Mouse (Mus musculus): ENCODE results near the gene Slc25a17. TPM values are rescaled to one million over a fixed set of nuclear protein-coding genes. Genes with fewer than 3 reads are reported as not detected.

Slc25a17 gene
- total RNA-seq, 2 experiments from 2014 or later, result 77.2 to 89.4 TPM

- no peak for ATAC-seq (replicated peaks; ENCODE audit: poor library complexity)
These were observed 3.7 kb downstream of the Slc25a17 start for GRCm38 (mm10) chr15:81356946-81357345.

GRCm38 (mm10) chr15:81355146-81355761 is 5.4 kb downstream of the Slc25a17 start:
- ATAC-seq (replicated peaks; ENCODE audit: poor library complexity), result peak; percentile 88

- peak; percentile 44; the same call in 1 of the 2 replicates for ATAC-seq (replicated peaks; ENCODE audit: poor library complexity)
These were observed 8.0 kb downstream of the Slc25a17 start for GRCm38 (mm10) chr15:81352638-81353037.

- no peak for ATAC-seq (replicated peaks; ENCODE audit: poor library complexity)
These were observed 10.2 kb downstream of the Slc25a17 start for GRCm38 (mm10) chr15:81350401-81350800.

- ATAC-seq (replicated peaks; ENCODE audit: poor library complexity), result no peak
These were observed 12.2 kb downstream of the Slc25a17 start for GRCm38 (mm10) chr15:81348366-81348765.

- ATAC-seq (replicated peaks; ENCODE audit: poor library complexity), result no peak
These were observed 13.1 kb downstream of the Slc25a17 start for GRCm38 (mm10) chr15:81347466-81347865.

- no peak for ATAC-seq (replicated peaks; ENCODE audit: poor library complexity)
These were observed 19.2 kb downstream of the Slc25a17 start for GRCm38 (mm10) chr15:81341426-81341825.

GRCm38 (mm10) chr15:81339158-81339557 is 21.5 kb downstream of the Slc25a17 start:
- ATAC-seq (replicated peaks; ENCODE audit: poor library complexity), result no peak

GRCm38 (mm10) chr15:81336466-81336865 is 24.1 kb downstream of the Slc25a17 start:
- ATAC-seq (replicated peaks; ENCODE audit: poor library complexity), result no peak

GRCm38 (mm10) chr15:81332517-81332916 is 28.1 kb downstream of the Slc25a17 start:
- no peak for ATAC-seq (replicated peaks; ENCODE audit: poor library complexity)

GRCm38 (mm10) chr15:81330816-81331433 is 29.7 kb downstream of the Slc25a17 start:
- no peak for ATAC-seq (replicated peaks; ENCODE audit: poor library complexity)

GRCm38 (mm10) chr15:81329721-81330369 is 30.8 kb downstream of the Slc25a17 start:
- no peak for ATAC-seq (replicated peaks; ENCODE audit: poor library complexity)

- no peak for ATAC-seq (replicated peaks; ENCODE audit: poor library complexity)
These were observed 33.1 kb downstream of the Slc25a17 start for GRCm38 (mm10) chr15:81327501-81327900.

- ATAC-seq (replicated peaks; ENCODE audit: poor library complexity), result no peak
These were observed 35.6 kb downstream of the Slc25a17 start for GRCm38 (mm10) chr15:81324979-81325378.

- ATAC-seq (replicated peaks; ENCODE audit: poor library complexity), result no peak
These were observed 40.5 kb downstream of the Slc25a17 start for GRCm38 (mm10) chr15:81320137-81320536.

GRCm38 (mm10) chr15:81319462-81319861 is 41.1 kb downstream of the Slc25a17 start:
- no peak for ATAC-seq (replicated peaks; ENCODE audit: poor library complexity)

- ATAC-seq (replicated peaks; ENCODE audit: poor library complexity), result no peak
These were observed 46.7 kb downstream of the Slc25a17 start for GRCm38 (mm10) chr15:81313928-81314327.

- no peak for ATAC-seq (replicated peaks; ENCODE audit: poor library complexity)
These were observed 49.6 kb downstream of the Slc25a17 start for GRCm38 (mm10) chr15:81311026-81311425.

- no peak for ATAC-seq (replicated peaks; ENCODE audit: poor library complexity)
These were observed 50.3 kb downstream of the Slc25a17 start for GRCm38 (mm10) chr15:81310353-81310752.

GRCm38 (mm10) chr15:81308038-81308437 is 52.6 kb downstream of the Slc25a17 start:
- ATAC-seq (replicated peaks; ENCODE audit: poor library complexity), result no peak

- no peak for ATAC-seq (replicated peaks; ENCODE audit: poor library complexity)
These were observed 54.1 kb downstream of the Slc25a17 start for GRCm38 (mm10) chr15:81306501-81306900.

- ATAC-seq (replicated peaks; ENCODE audit: poor library complexity), result no peak
These were observed 55.6 kb downstream of the Slc25a17 start for GRCm38 (mm10) chr15:81305035-81305434.
